Mouse (Mus musculus) left cerebral cortex, adult 9 months (tissue): ENCODE results near the gene Lpo.

ENCODE experiments used
- DNase-seq, 2 experiments: peaks; one replicate each; pipeline ENCODE4 v3.0.0; 2022; ENCODE audit warnings: low spot score in 2 of 2

The Lpo gene

DNA sequence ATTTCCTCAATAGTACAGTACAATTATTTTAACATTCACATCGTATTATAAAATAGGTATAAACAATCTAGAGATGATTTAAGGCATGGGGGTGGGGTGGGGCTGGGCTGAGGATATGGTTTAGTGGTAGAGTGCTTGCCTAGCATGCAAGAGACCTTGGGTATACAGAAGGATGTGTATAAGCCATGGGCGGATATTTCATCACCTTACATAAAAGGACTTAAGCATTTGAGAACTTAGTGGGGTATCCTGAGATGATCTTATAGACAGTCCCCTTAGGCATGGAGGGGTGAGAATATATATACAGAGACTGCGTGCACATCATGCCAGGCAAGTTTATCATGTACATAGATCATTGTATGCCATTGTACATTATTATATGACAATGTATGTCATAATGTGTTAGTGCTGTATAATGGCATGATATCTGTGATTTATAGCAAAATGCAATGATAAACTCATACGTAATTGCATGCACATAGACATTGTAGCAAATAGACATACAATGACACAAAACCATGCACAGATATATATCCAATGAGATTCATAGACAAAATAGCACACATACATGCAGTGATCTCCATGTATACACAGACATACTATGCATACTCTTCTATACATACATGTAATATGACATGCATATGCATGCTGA lies 69.0 kb downstream of the Lpo start:
- DNase-seq, result no peak

DNA sequence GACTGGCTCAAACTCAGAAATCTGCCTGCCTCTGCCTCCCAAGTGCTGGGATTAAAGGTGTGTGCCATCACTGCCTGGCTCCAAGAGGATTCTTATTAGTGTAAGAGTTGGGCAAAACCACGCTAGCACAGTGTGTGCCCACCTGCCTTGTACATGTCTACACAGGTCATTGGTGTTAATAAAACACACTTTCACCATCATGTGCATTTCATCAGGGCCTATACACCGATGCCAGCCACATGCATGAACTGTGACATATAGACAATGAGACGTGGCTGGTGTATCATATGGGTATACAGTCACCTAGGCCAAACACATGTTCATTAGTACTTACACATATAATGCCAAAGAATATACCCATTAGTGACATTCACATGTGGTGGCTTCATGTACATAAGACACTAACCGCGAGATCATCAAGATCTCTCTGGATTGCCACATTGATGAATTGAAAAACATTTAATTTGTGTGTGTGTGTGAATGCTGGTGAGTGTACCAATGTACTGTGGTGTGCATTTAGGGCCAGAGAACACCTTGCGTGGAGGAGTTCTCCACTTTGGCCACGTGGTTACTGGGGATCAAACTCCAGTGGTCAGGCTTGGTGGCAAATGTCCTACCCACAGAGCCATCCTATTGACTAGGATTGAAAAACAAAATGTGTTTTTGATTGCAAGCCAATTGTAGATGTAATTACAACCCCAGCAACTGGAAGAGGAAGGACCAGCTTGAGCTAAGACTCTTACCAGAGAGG lies 69.8 kb downstream of the Lpo start:
- DNase-seq, result no peak

DNA sequence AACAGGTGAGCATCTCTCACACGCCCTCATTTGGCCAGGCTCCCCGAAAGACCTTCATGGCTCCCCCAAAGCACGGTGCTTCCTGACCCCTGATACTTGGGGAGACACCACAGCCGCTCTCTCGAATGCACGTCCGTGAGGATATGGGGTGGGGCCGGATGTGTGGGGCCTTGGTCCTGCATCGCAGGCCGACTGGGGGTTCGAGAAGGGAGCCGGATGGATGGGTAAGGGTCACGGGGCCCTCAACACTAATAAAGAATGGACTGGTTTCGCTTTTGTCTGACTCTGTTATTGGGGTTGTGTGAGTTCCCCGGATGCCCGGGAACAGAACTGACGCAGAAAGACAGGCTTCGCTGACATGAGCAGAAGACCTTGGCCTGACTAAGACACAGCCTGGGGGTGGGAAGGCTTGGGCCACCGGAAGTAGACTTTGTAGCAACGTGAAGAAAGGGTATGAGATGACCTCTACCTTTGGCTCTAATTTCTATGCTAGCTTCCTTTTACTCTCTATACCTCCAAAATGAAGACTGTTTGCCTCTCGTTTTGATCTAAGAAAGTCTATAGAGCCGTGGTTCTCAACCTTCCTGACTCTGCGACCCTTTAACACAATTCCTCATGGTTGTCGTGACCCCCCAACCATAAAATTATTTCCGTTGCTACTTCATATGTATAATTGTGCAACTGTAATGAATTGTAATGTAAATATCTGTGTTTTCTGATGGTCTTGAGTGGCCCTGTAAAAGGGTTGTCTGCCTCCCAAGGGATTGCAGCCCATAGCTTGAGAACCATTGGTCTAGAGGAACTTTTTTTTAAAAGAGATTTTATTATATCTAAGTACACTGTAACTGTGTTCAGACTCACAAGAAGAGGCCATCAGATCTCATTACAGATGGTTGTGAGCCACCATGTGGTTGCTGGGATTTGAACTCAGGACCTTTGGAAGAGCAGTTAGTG lies 70.8 kb downstream of the Lpo start:
- no peak for DNase-seq
